Mouse (Mus musculus): Measurements from ENCODE around the gene Coro2a.

GRCm38 (mm10) chr4:46532926-46533325, 69.1 kb downstream of the Coro2a start:
- TF ChIP-seq POLR2A (IDR thresholded peaks at IDR 0.05; ENCODE audit: borderline replicate concordance, extremely low read depth, low read depth, low read length) (no peak), CTCF (IDR thresholded peaks at IDR 0.05; ENCODE audit: insufficient read depth, low read length) (no peak)

All from lung, adult 2 months (tissue).